Mouse (Mus musculus) liver, postnatal 0 days (tissue): ENCODE results near the gene Dag1. TPM values are rescaled to one million over a fixed set of nuclear protein-coding genes. Genes with fewer than 3 reads are reported as not detected.

Experiments
- ATAC-seq: fragments of 200-750 bp; cut with Nextera tagmentation; 2 replicates; pipeline ENCODE4 v1.8.0; 2017; ENCODE audit warnings: mild to moderate bottlenecking, moderate library complexity
- DNase-seq: peaks from one replicate; pipeline ENCODE4 v3.0.0-alpha.2; 2016
- H3K27ac ChIP-seq: fragments of 300-500 bp; sonication (generic); 2 replicates; pipeline ENCODE4 v1.5.1; 2014; ENCODE audit warnings: antibody characterized with exemption, moderate library complexity, mild to moderate bottlenecking, low read depth
- H3K27me3 ChIP-seq: fragments of 300-500 bp; sonication (generic); 2 replicates; pipeline ENCODE4 v1.6.1; 2014; ENCODE audit warnings: low read length, control low read depth, mixed read lengths; ENCODE audit not compliant: insufficient read depth
- H3K36me3 ChIP-seq: fragments of 300-500 bp; sonication (generic); replicated peaks from 2 replicates; pipeline ENCODE4 v1.6.1; 2014; ENCODE audit warnings: mild to moderate bottlenecking, control low read depth, low read length, moderate library complexity, mixed read lengths; ENCODE audit not compliant: insufficient read depth
- H3K4me1 ChIP-seq: fragments of 300-500 bp; sonication (generic); 2 replicates; pipeline ENCODE4 v1.6.1; 2014; ENCODE audit warnings: antibody characterized with exemption, mild to moderate bottlenecking, control low read depth; ENCODE audit not compliant: insufficient read depth
- H3K4me2 ChIP-seq: fragments of 300-500 bp; sonication (generic); 2 replicates; pipeline ENCODE4 v1.6.1; 2014; ENCODE audit warnings: low read depth, mild to moderate bottlenecking, low read length, moderate library complexity, mixed read lengths
- H3K4me3 ChIP-seq: fragments of 300-500 bp; sonication (generic); 2 replicates; pipeline ENCODE4 v1.5.1; 2014; ENCODE audit warnings: low read depth, low read length
- H3K9ac ChIP-seq: fragments of 300-500 bp; sonication (generic); replicated peaks from 2 replicates; pipeline ENCODE4 v1.6.1; 2014; ENCODE audit warnings: mild to moderate bottlenecking, moderate library complexity
- H3K9me3 ChIP-seq: fragments of 300-500 bp; sonication (generic); 2 replicates; pipeline ENCODE4 v1.6.1; 2016; ENCODE audit warnings: mild to moderate bottlenecking, control low read depth, low read length, mixed read lengths
- CTCF ChIP-seq: sonication (generic); IDR thresholded peaks from 2 replicates; pipeline ENCODE4 v1.5.1; 2016; ENCODE audit warnings: antibody characterized with exemption, low read depth
- EP300 ChIP-seq: IDR thresholded peaks from 2 replicates; pipeline ENCODE4 v1.6.1; 2016; ENCODE audit warnings: antibody characterized with exemption, low read depth, mild to moderate bottlenecking
- WGBS: fragments of 180-500 bp; shearing (Covaris S2); extraction: QIAGEN DNeasy Blood & Tissue Kit; methylation state at CpG from one replicate; pipeline ENCODE4 v1.1.7; 2014; ENCODE audit not compliant: insufficient replicate concordance; 5-methylcytosine and 5-hydroxymethylcytosine counted together
- polyA plus RNA-seq: library from polyadenylated mRNA; unstranded; fragments of >200 nt; fragmentation: Nextera tagmentation; extraction: Ambion mirVana; gene quantifications from 2 replicates; pipeline ENCODE4 v1.2.1, GENCODE M21; 2015

The Dag1 gene
- polyA plus RNA-seq, 1 experiment from 2014 or later: 20.0 TPM

- peaks cover 40% of the 10 kb centered on the region for H3K4me1 ChIP-seq
- TF ChIP-seq EP300 (no peak), CTCF (no peak)
- DNase-seq: no peak
These were observed 41.4 kb upstream of the Dag1 start for GRCm38 (mm10) chr9:108305170-108305569.

GRCm38 (mm10) chr9:108304716-108305115 is 41.0 kb upstream of the Dag1 start:
- Histone ChIP-seq H3K27ac (peak overlapping the region; percentile 11; the same call in 1 of the 2 replicates), H3K9ac (peak overlapping the region; percentile 83), H3K4me3 (peak overlapping the region; percentile 98), H3K36me3 (peaks cover 20% of the 10 kb centered on the region), H3K27me3 (no peaks in the 10 kb centered on the region), H3K4me2 (peak overlapping the region; percentile 81), H3K9me3 (no peaks in the 10 kb centered on the region), H3K4me1 (peaks cover 35% of the 10 kb centered on the region)
- WGBS: 49% methylated on average over 4 of the region's 4 CpGs
- no peak for DNase-seq
- no peak for TF ChIP-seq CTCF
- TF ChIP-seq EP300: no peak
- no peak for ATAC-seq

More at GRCm38 (mm10) chr9:108305170-108305569, 41.4 kb upstream of the Dag1 start:
- H3K4me3 ChIP-seq: peak overlapping the region; percentile 98
- H3K4me2 ChIP-seq: peak overlapping the region; percentile 81
- H3K9me3 ChIP-seq: no peaks in the 10 kb centered on the region
- peak overlapping the region; percentile 83 for H3K9ac ChIP-seq
- 0% methylated on average over 1 of the region's 1 CpGs for WGBS
- H3K27ac ChIP-seq: peak overlapping the region; percentile 100
- no peaks in the 10 kb centered on the region for H3K27me3 ChIP-seq
- peaks cover 20% of the 10 kb centered on the region for H3K36me3 ChIP-seq
- ATAC-seq: no peak

DNA sequence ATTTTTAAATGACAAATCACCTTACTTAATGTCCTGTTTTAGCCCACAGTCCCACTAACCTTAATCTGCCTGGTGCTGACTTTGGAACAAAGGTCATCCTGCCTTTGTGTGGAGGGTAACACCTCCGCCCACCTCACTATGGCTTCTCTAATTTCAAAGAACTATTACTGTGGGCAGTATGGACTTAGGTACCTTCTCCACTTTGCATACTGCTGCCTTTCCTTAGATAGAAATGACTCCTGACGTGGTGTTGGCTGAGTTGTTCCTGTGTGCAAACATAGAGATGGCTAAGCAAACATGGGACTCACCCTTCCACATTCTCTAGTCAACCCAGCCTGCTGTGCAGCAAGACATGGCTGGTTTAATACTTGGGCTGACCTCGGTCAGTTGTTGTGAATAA is 38.1 kb upstream of the Dag1 start:
- Histone ChIP-seq H3K36me3 (peaks cover 18% of the 10 kb centered on the region), H3K4me3 (no peak overlapping the region), H3K4me1 (peaks cover 19% of the 10 kb centered on the region), H3K27ac (peak overlapping the region; percentile 60), H3K9ac (no peak overlapping the region), H3K9me3 (no peaks in the 10 kb centered on the region), H3K27me3 (no peaks in the 10 kb centered on the region), H3K4me2 (no peak overlapping the region)
- WGBS: 68% methylated on average over 3 of the region's 3 CpGs
- TF ChIP-seq CTCF (no peak), EP300 (no peak)
- ATAC-seq (no peak), DNase-seq (no peak)

DNA sequence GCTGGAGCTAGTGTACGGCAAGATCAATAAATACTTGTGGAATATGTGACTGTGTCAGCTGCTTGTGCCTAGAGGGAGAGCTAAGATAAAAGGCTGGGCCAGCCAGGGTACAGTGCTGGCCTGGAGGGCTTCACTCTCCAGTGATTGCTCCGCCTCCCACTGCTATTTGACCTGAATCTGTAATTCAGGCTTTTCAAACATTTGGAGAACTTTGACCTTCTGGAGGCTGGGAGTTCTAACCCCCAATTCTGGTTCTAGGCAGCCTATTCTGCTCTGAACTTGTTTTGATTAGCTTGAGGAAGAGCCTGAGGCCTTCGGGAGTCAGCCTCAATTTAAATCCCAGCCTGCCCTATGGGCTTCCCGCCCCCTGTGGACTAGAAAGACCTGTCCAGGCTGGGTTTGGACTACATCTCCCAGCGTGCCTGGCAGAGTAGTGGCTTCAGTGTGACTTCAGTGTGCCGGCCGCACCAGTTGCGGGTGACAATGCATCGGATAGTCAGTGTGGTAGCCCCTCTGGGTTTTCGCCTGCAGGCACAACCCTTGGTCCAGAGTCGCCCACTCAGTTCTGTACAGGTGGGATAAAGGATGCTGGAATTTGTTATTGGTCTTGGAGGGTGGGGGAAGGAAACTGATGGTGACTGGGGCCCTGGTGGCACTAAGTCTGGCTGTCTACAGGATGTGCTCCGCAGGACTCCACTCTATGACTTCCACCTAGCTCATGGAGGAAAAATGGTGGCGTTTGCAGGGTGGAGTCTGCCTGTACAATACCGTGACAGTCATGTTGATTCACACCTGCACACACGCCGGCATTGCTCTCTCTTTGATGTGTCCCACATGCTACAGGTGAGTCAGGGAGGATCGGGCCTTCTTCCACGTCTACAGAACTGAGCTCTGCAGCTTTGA is 32.9 kb upstream of the Dag1 start, which contains the start of gene Amt:
Gene Amt (plus strand): TSS at position 401 of the 903 bp plus-strand sequence.
- TF ChIP-seq EP300 (no peak), CTCF (no peak)
- H3K36me3 ChIP-seq: peaks cover 3% of the 10 kb centered on the region; the same call in 1 of the 2 replicates
- H3K4me1 ChIP-seq: no peaks in the 10 kb centered on the region
- H3K27ac ChIP-seq: peak within 1 kb of the TSS; percentile 81
- H3K9ac ChIP-seq: peak within 1 kb of the TSS; percentile 48
- no peaks in the 10 kb centered on the region for H3K9me3 ChIP-seq
- 50% methylated on average over 18 of the region's 18 CpGs for WGBS
- peak; percentile 33 for DNase-seq
- no peaks in the 10 kb centered on the region for H3K27me3 ChIP-seq
- peak within 1 kb of the TSS; percentile 52 for H3K4me2 ChIP-seq
- ATAC-seq: peak; percentile 79
- H3K4me3 ChIP-seq: peak within 1 kb of the TSS; percentile 11

DNA sequence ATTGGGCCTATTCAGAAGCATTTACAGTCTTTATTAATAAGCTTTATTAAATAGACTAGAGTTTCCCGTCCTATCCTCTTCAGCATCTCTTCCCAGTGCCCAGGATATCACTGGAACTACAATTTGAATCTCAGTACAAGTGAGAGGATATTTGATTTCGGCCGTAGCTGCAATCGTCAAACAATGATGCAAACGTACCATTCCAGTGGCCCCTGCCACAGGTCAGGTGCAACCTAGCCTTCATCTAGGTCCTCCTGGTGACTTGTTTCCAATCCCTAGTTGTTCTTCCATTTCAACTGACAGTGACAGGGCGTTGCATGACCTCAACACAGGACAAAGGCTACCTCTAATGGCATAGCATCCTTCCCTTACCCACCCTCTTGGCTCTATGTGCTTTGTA is 27.0 kb upstream of the Dag1 start:
- peak overlapping the region; percentile 60 for H3K4me3 ChIP-seq
- 0 out of 2 replicates have a peak overlapping the region, but pooled peaks have one; percentile 26 for H3K9ac ChIP-seq
- peak; percentile 52 for ATAC-seq
- H3K9me3 ChIP-seq: no peaks in the 10 kb centered on the region
- H3K27ac ChIP-seq: peak overlapping the region; percentile 56
- no peak for TF ChIP-seq EP300
- no peak for TF ChIP-seq CTCF
- peaks cover 9% of the 10 kb centered on the region for H3K4me1 ChIP-seq
- peak overlapping the region; percentile 79 for H3K4me2 ChIP-seq
- no peak for DNase-seq
- H3K27me3 ChIP-seq: no peaks in the 10 kb centered on the region
- no peaks in the 10 kb centered on the region for H3K36me3 ChIP-seq
- WGBS: 46% methylated on average over 6 of the region's 6 CpGs

DNA sequence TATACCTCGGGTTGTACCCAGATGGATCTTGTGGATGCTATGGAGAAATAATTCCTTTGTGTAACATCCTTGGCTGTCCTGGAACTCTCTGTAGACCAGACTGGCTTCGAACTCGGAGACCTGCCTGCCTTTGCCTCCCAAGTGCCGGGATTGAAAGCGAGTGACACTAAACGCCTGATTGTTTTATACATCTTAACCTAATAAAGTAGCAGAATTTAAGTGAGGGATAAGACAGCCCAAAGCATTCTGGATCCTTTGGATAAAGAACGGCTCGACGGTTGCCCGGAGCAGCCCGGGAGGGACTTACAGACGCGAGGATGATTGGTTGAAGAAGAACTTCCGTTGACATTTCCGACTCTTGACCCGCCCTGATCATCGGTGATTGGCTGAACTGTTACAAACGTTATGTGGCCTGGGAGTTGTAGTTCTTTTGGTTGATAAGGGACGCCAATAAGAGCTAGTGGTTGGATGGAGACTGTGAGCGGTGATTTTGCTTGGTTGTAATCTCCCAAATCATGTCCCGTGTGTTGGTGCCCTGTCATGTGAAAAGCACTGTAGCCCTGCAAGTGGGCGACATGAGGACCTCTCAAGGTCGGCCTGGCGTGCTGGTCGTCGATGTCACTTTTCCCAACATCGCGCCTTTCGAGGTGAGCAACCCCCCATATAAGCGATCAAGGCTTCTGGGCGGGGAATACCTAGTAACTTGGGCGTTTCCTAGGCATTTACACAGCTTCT is 26.4 kb upstream of the Dag1 start, which contains the start of gene Nicn1:
Gene Nicn1 (plus strand): TSS at position 414 of the 735 bp plus-strand sequence.
- peak within 1 kb of the TSS; percentile 66 for H3K9ac ChIP-seq
- peak; percentile 90 for DNase-seq
- under 1% methylated on average over 32 of the region's 32 CpGs for WGBS
- no peaks in the 10 kb centered on the region for H3K27me3 ChIP-seq
- no peaks in the 10 kb centered on the region for H3K36me3 ChIP-seq
- peak within 1 kb of the TSS; percentile 75 for H3K27ac ChIP-seq
- no peaks in the 10 kb centered on the region for H3K9me3 ChIP-seq
- peak within 1 kb of the TSS; percentile 60 for H3K4me3 ChIP-seq
- peak; percentile 25; the same call in 1 of the 2 replicates for TF ChIP-seq EP300
- no peak for TF ChIP-seq CTCF
- H3K4me1 ChIP-seq: peaks cover 9% of the 10 kb centered on the region
- peak within 1 kb of the TSS; percentile 79 for H3K4me2 ChIP-seq
- peak; percentile 97 for ATAC-seq
